Mouse (Mus musculus) T-cell, adult 2 months (primary cell): ENCODE results near the gene Plcl2.
"Not testable (repeated sequence)": the region's sequence is repeated elsewhere in the genome, so short reads cannot be mapped to it uniquely, and the experiment has no call there.

Source experiments
- DNase-seq: peaks from one replicate; pipeline ENCODE4 v3.0.0; 2022; ENCODE audit warnings: low spot score

Plcl2 gene

DNA sequence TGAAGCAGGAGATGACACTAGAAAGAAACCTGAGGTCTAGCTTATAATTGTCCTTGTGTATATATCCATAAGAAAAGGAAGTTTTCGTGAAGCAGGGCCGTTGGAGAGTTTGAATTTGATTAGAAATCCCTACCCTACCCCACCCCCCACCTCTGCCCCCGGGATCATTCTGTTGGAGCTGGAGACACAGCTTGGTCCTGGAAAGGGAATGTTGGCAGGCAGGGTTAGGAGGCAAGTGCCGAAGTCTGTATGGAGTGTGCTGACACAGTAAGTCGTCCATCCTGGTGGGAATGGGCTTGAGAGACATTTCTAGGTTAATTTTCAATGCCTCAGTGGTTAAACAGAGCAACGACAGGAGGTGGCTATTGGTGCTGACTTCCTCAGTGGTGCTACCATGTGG, 8.4 kb upstream of the Plcl2 start:
- DNase-seq = no peak

DNA sequence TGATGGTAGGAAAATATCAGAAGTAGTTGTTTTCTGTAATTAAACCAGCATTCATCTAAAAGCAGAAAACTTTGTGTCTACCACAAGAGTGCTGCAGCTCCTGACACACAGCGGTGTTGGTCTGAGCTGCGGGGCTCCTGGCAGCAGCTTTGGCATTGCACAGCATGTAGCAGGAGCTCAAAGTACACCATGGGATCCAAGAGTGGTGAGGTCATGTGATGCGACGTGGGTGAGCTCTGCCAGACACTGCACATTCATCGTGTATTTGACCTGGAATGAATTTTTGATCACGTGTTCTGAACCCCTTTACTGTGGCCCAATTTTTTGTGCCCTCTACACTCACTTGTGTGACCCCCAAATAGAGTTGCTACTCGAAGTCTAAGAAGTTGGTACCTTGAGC, 6.1 kb upstream of the Plcl2 start:
- DNase-seq = no peak

DNA sequence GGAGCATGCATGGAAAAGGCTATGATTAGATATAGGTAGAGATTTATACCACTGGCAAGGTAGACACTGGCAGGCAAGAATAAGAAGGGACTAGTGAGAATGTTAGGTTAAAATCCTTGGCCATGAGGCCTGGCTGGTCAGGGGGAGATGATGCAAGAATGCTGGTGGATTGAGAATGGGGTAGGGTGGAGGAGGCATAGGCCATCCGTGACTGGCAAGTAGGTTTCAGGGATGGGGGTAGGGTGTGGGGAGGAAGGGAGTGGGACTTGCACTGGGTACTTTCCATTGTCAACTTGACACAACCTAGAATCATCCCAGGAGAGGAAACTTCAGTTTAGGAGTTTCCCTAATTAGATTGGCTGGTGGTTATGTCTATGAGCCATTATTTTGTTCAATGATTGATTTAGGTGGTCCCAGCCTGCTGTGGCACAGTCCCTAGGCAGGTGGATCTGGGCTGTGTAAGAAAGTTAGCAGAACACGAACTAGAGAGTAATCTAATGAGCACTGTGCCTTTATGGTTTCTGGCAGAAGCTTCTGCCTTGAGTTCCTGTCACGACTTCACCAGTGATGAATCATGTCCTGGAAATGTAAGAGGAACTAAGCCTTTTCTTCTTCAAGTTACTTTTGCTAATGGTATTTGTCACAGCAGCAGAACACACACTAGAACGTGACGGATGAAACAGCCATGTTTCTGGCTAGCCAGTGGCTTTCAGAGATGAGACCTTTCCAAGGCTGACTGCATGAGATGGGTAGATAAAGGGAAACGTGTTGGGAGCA, 4.9 kb upstream of the Plcl2 start:
- DNase-seq = no peak

DNA sequence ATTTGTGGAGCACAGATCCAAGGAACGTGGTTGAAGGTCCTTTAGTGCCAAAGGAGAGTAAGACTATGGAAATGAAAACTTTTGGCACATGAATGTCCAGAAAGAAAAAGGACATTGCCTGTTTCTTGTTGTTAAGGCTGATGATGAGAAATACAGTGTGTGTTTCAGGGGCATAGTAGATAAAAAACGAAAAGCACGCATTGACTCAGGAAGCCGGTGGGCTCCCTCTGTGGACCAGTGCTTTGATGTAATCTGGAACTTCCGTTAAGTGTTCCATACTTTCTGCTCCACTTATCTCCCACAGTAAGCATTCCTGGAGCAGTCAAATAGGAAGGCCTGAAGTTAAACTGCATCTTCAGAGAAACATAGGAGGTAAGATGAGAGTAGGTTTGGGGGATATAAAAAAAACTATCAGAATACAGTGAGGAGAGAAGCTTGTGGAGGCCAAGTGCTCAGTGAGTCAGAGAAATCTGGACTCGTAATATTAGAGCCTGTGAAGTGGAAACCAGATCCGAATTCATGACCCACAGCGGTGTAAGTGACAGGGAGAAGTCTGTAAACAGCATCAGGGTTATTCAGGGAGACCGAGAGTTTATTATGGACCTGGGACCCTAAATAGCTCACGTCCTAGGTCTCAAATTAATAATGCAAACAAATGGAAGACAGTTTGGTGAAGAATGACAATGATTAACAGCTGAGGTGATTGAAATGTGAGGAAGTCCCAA, 3.1 kb upstream of the Plcl2 start:
- DNase-seq = no peak

DNA sequence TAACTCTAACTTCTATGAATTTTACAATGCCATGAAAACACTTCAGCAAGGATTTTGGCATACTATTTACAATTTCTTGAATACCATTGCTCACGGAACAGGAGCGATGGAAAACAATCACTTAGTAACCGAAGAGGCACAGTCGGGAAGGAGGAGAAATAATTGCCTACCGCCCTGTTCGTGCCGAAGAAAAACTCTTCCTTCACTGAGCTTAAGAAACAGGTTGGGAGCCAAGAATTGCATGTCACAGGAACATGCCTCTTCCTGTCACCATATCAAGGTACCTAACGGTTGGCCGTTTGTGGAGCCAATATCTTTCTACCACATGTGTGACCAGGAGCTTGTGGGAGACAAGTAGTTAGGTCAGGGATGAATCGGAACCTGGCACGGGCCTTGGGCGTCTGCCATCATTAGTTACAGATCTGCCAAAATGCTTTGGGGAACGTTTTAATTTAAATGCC, 2.3 kb upstream of the Plcl2 start:
- DNase-seq = no peak

DNA sequence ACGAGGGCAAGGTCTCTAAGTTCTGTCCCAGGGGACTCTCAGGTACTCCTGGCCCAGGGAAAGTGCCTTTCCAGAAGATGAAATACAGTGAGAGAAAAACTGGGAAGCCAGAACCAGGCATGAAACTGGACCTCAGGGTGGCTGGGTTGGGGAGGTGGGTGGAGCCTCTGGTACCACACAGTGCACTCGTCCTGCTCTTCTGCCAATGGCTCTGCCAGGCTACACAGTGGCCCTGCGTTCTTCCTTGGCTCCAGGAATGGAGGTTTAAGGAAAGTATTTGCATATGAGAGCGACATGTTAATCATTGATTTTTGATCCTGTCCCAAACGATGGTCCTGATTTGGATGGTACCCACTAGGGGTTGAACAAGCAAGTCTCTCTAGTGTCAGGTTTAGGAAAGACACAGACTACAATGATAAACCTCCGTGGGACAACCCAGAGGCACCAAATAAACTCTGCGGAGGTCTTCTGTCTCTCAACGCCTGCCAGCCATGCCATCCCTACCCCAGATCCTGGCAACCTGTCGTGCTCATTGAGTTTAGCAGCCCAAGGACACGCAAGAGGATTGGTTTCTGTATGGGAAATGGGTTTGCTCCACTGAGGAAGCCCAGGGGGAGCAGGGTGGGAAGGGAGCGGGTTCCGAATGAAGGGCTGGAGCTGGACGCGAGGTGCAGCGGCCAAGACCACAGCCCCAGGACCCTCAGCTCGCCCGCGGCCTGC, 988 bp upstream of the Plcl2 start:
- DNase-seq = no peak

- DNase-seq = peak; percentile 65
Measured at GRCm38 (mm10) chr17:50508775-50509250, 390 bp upstream of the Plcl2 start.

DNA sequence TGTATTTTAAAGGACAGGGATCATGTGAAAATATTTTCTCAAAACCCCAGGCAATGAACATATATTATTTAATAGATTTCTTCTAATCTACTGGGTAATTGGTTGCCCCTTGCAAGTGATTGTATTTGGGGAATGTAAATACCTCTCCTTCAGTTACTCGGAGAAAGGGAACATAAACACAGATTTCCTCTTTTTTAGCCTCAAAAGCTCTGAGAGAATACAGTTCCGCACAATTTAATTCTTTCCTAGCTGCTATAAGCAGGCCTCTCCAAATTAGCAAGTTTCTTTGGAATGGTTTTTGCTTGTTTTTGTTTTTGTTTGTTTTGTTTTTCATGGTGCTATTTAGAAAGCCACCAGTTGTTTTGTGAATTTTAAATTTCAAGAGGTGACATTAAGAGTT, 1.1 kb downstream of the Plcl2 start:
- no peak for DNase-seq

GRCm38 (mm10) chr17:50510741-50511140, 1.5 kb downstream of the Plcl2 start:
- no peak for DNase-seq

GRCm38 (mm10) chr17:50512222-50512621, 3.0 kb downstream of the Plcl2 start:
- DNase-seq = no peak

DNA sequence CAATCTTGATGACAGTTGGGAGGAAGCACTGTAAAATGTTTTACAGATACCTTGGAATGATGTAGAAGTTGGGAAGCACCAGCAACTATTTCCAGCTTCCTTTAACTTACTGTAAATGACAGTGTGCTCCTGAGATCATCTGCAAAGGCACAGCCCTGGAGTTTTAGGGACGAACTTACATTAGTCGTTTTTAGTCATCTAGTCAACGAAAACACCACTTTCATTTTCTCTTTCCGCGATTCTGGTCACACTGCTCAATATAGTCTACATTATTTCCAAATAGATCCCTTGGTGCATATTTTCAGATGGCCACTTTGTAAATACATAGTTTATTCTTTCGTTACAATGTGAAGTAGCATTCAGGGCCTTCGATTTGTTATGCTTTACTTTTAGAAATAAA, 3.6 kb downstream of the Plcl2 start:
- DNase-seq = no peak

DNA sequence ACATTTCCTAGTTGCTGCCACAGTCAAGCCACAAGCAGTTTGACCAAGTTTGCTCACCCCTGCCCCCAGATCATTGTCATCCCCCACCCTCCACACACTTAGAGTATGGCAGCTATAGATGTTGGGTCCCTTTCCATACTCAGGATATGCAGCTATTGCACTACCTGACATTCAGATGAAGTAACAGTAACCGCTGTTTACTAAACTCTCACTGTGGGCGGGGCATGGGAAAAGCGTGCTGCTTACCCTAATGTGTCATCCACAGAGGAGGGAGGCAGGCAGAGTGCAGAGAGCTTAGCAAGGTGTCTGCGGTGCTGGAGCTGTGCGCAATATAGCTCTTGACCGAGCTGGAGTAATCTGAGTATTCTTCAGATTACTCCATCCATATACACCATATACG, 4.2 kb downstream of the Plcl2 start:
- DNase-seq = peak; percentile 64

DNA sequence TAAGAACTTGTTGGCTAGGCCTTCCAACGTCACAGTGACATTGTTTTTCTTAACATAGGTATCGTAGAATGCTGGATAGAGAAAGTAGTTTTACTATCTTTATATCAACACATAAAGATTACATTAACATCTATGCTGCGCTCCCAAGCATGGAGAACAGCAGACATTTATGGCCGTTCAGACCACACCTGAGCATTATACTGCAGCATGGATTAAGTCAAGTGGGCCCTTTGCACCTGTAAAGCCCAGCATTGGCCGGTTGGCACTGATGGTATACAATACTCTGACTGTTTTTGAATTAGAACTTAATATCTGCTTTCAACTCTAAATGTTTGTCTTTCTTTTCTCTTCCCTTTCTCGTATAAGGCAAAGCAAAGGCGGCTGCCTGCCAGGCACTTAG, 4.8 kb downstream of the Plcl2 start:
- DNase-seq = no peak

DNA sequence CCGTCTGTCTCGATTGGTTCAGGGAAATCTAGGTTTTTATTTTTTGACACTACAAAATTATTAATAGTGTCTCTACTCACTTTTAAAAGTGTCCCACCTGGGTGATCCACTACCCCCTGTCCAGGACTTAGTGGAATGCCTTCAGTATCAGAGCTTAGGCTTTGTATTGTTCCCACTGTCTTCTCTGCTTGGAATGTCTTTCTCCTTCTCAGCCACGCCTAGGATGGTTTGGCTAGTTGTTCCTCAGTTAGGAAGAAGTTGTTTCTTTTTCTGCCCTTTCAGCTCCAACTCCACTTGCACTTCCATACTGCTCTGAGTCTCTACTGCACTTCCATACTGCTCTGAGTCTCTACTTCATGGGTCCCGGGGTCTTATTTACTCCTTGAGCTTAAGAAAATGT, 6.7 kb downstream of the Plcl2 start:
- DNase-seq = no peak

DNA sequence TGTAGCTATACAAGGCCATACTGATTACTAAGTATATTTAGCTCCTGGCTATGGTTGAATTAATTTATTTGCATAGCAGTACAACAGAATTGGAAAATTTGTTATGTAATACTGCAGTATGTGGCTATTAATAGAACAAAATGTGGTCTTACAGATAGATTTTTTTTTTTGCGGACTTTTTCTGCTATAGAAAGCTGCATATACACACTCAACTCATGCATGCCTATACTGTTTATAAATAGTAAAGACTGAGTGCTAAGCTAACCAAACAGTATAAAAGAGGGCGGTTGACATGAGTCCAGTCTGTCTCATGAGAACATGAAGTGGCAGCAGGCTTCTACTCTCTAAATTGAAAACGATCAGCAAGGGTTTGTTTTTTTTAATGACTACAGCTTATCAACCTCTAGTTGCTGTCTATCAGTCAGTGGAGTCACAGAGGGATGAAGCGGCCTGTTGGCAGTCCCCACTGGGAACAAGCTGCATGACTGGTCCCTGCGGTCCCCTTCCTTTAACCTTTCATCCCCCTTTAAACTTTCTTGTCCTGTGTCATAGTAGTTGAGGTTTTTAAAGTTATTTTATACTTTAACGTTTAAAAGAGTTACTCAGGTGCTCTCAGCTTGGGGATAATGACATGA, 8.7 kb downstream of the Plcl2 start:
- no peak for DNase-seq

- DNase-seq = no peak
Measured at GRCm38 (mm10) chr17:50519588-50519987, 10.4 kb downstream of the Plcl2 start.

- DNase-seq = no peak
Measured at GRCm38 (mm10) chr17:50522473-50523083, 13.4 kb downstream of the Plcl2 start.

DNA sequence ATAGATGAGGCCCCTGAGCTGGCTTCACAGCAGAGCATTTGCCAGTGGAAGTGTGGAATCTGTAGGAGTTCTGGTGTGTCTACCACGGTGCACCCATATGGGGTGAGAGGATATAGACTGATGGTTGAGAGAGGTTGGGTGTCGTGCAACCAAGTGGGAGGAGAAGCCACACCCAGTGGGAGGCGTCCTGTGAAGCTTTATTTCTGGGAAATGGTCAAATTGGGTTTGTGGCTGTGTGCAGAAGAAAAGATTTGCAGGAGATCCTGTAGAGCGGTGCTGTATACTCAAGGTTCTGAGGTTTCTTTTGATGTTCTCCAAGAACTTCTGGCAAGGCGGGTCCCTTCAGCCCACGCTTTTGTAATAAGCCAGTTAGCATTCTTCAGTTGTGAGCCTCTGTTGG, 15.8 kb downstream of the Plcl2 start:
- peak; percentile 81 for DNase-seq

DNA sequence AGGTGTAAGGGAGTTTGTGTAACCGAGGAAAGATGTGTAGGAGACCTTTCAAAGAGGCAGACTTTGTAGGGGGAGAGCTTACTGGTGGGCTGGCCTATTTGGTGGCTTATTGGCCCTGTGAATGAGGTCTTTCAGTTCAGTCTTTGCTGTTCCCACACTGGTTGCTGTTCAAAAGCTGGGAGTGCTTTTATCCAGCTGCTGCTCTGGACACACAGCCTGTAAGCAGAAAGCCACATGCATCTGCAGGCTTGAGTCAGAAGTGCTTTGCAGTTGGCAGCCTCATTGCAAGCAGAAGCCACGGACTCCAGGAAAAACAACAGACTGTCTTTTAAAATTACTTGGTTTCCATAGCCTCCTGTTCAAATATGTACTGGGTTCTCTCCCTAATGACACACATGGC, 16.6 kb downstream of the Plcl2 start:
- DNase-seq = no peak

- no peak for DNase-seq
Measured at GRCm38 (mm10) chr17:50530089-50530488, 20.9 kb downstream of the Plcl2 start.

DNA sequence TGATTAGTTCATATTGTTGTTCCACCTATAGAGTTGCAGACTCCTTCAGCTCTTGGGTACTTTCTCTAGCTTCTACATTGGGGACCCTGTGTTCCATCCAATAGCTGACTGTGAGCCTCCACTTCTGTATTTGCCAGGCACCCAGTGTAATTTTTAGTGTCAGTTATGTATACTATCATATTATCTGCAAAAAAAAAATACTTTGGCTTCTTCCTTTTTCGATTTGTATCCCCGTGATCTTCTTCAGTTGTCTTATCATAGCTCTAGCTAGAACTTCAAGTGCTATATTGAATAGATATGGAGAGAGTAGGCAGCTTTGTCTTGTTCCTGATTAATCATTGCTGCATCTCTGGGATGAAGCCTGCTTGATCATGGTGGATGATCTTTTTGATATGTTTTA, 25.7 kb downstream of the Plcl2 start:
- not testable (repeated sequence) for DNase-seq
